ENCODE assay signal across 25 mouse cellular contexts in the genomic region with DNA sequence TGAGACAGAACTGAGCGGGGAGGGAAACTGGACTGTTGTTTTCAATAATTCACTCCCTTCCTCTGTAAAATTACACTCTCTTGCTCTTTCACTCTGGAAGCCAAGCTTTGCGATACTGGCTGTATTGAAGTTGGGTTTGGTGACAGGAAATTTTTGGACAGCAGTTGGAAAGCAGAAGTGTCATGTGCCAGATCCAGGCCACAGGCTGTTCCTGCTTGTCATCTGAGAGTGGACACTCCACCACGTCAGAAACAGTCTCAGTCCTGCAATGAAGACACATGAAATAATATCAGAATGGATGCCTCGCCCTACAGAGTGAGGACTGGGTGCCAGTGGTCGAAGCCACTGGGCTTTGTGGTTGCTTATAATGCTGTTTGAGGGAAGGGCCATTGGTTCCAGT. TPM values are rescaled to one million over a fixed set of nuclear protein-coding genes. Genes with fewer than 3 reads are reported as not detected.
DNase-seq lines count a peak whose midpoint lies in the region; ATAC-seq and TF ChIP-seq lines count a peak whose summit lies in the region.
"Had no signal": no experiment of that assay in that cellular context is flagged by ENCODE, and none has a peak within 500 bp of the region (broad histone marks: within the 10 kb centered on the region; RNA-seq: fewer than 3 reads in every experiment).

No protein-coding gene starts in this region.

- no peaks in the 10 kb centered on the region for H3K27me3 ChIP-seq in lung, embryonic 14.5 days (ENCODE audit: insufficient read depth, low read length)
- H3K27me3 ChIP-seq in hindbrain, postnatal 0 days (ENCODE audit: insufficient read depth, low read length), result no peaks in the 10 kb centered on the region
- H3K27me3 ChIP-seq: CH12.LX; embryonic facial prominence, embryonic 12.5 days; forebrain, embryonic 13.5 days; forebrain, embryonic 15.5 days; Patski had no signal

- H3K4me3 ChIP-seq in lung, embryonic 14.5 days (ENCODE audit: low read depth, low read length), result no peak overlapping the region
- no peak overlapping the region for H3K4me3 ChIP-seq in hindbrain, postnatal 0 days (ENCODE audit: low read length)
- H3K4me3 ChIP-seq: embryonic facial prominence, embryonic 10.5 days; embryonic facial prominence, embryonic 12.5 days; forebrain, embryonic 13.5 days; forebrain, embryonic 15.5 days had no signal

- H3K4me1 ChIP-seq in lung, embryonic 14.5 days (ENCODE audit: insufficient read depth), result no peaks in the 10 kb centered on the region
- H3K4me1 ChIP-seq in hindbrain, postnatal 0 days (ENCODE audit: insufficient read depth, low read length), result no peaks in the 10 kb centered on the region; the same call in 1 of the 2 replicates
- H3K4me1 ChIP-seq: forebrain, embryonic 13.5 days; forebrain, embryonic 15.5 days had no signal

- no peak for ATAC-seq in lung, embryonic 14.5 days (ENCODE audit: insufficient read depth)
- peak; percentile 58; the same call in 1 of the 2 replicates for ATAC-seq in common myeloid progenitor, adult 5-6 weeks (replicated peaks; ENCODE audit: low read depth, poor library complexity, severe bottlenecking)
- 0 out of 4 replicates have a peak, but pooled peaks have one; percentile 22 to 29 for ATAC-seq in hematopoietic stem cell, adult 5-6 weeks (replicated peaks in 1 of 2; ENCODE audit: insufficient read depth in 1 of 2, low FRiP score in 2 of 2, low TSS enrichment in 1 of 2, low read depth in 1 of 2, poor library complexity in 2 of 2, severe bottlenecking in 2 of 2)
- ATAC-seq in hindbrain, postnatal 0 days, result no peak
- ATAC-seq: activated CD4-positive, CD25-positive, alpha-beta regulatory T cell, adult 4 months; CD4-positive, CD25-positive, alpha-beta regulatory T cell, adult 4 months; forebrain, embryonic 13.5 days; forebrain, embryonic 15.5 days; forebrain, postnatal 0 days; Patski had no signal

- no peak overlapping the region for H3K9ac ChIP-seq in lung, embryonic 14.5 days
- H3K9ac ChIP-seq in hindbrain, postnatal 0 days (replicated peaks; ENCODE audit: low read length), result no peak overlapping the region
- H3K9ac ChIP-seq: embryonic facial prominence, embryonic 12.5 days; forebrain, embryonic 13.5 days; forebrain, embryonic 15.5 days; forebrain, postnatal 0 days had no signal

- 68% methylated on average over 5 of the region's 5 CpGs for WGBS in lung, embryonic 14.5 days
- WGBS in hindbrain, postnatal 0 days, result 83% methylated on average over 5 of the region's 5 CpGs

- H3K9me3 ChIP-seq in lung, embryonic 14.5 days (ENCODE audit: low read depth, low read length), result peaks cover 3% of the 10 kb centered on the region; the same call in 1 of the 2 replicates
- peaks cover 10% of the 10 kb centered on the region for H3K9me3 ChIP-seq in hindbrain, postnatal 0 days (ENCODE audit: low read length)

- H3K4me2 ChIP-seq in lung, embryonic 14.5 days, result no peak overlapping the region
- H3K4me2 ChIP-seq in hindbrain, postnatal 0 days (ENCODE audit: low read depth, low read length), result no peak overlapping the region
- H3K4me2 ChIP-seq: embryonic facial prominence, embryonic 12.5 days; forebrain, embryonic 13.5 days; forebrain, embryonic 15.5 days had no signal

- H3K27ac ChIP-seq in lung, embryonic 14.5 days (ENCODE audit: low read depth), result 0 out of 2 replicates have a peak overlapping the region, but pooled peaks have one; percentile 8
- no peak overlapping the region for H3K27ac ChIP-seq in hindbrain, postnatal 0 days
- H3K27ac ChIP-seq: embryonic facial prominence, embryonic 10.5 days; embryonic facial prominence, embryonic 12.5 days; forebrain, embryonic 13.5 days; forebrain, embryonic 15.5 days had no signal

- DNase-seq in lung, embryonic 14.5 days, result peak; percentile 30
- DNase-seq in lung, postnatal 10 days, result no peak
- DNase-seq in hindbrain, postnatal 0 days (ENCODE audit: low spot score), result no peak
- DNase-seq in gastrocnemius, adult 18-20 months (ENCODE audit: low spot score), result no peak
- no peak for DNase-seq in cerebellum, adult 18-20 months
- DNase-seq: adrenal gland, postnatal 10 days; adrenal gland, postnatal 36 days; B cell, adult 2 months; cerebellum, adult 11-12 months; cerebellum, adult 8-10 months; cerebellum, adult 9-11 months; cerebellum, postnatal 14 days; cerebellum, postnatal 36 days; forebrain, postnatal 0 days had no signal

- no peaks in the 10 kb centered on the region for H3K36me3 ChIP-seq in lung, embryonic 14.5 days (ENCODE audit: insufficient read depth)
- no peaks in the 10 kb centered on the region for H3K36me3 ChIP-seq in hindbrain, postnatal 0 days (ENCODE audit: insufficient read depth, low read length)
- H3K36me3 ChIP-seq: embryonic facial prominence, embryonic 10.5 days; embryonic facial prominence, embryonic 12.5 days; forebrain, embryonic 15.5 days; G1E had no signal

- TF ChIP-seq CTCF in lung, embryonic 14.5 days (IDR thresholded peaks at IDR 0.05; ENCODE audit: low read depth), result no peak
- TF ChIP-seq CTCF in hindbrain, postnatal 0 days (IDR thresholded peaks at IDR 0.05; ENCODE audit: low read depth), result no peak

RNA-seq across cellular contexts. Expression of a gene that starts 15.2 kb away (rescaled TPM):
- 13.8 and 13.9 TPM in 2 replicates for polyA plus RNA-seq in lung, embryonic 14.5 days (2014; fragmentation: Nextera tagmentation; extraction: Ambion mirVana)
- total RNA-seq in common myeloid progenitor, adult 5-6 weeks (2017), result 6.1 and 7.0 TPM in 2 replicates
- total RNA-seq in hematopoietic stem cell, adult 5-6 weeks (2017), result 3.4 and 10.8 TPM in 2 replicates
- total RNA-seq in hindbrain, postnatal 0 days (2014; rRNA removed), result 1.2 and 1.5 TPM in 2 replicates
- polyA plus RNA-seq in hindbrain, postnatal 0 days (2015; fragmentation: Nextera tagmentation; extraction: Ambion mirVana), result 0.98 and 1.5 TPM in 2 replicates
- total RNA-seq in gastrocnemius, adult 18-20 months (2021), result under 1 TPM; 0.09 to 0.12 TPM
- total RNA-seq: CH12.LX had no signal
- polyA plus RNA-seq: G1E had no signal

Comparison
In these comparisons a context has a peak if more than half of its experiments do, and no peak if none do; other contexts are left out.
1. ATAC-seq: peak in common myeloid progenitor, adult 5-6 weeks (single experiment) and hematopoietic stem cell, adult 5-6 weeks (2 of 2); none in lung, embryonic 14.5 days (single experiment) and hindbrain, postnatal 0 days (single experiment).